Mouse (Mus musculus) bone marrow, adult 2 months (tissue): ENCODE measurements around the gene Ssr4.

ENCODE experiments used
- CTCF ChIP-seq: fragments of 200-500 bp; IDR thresholded peaks from 2 replicates; pipeline ENCODE4 v1.5.1; 2011; ENCODE audit warnings: low read length, control low read depth; ENCODE audit not compliant: control insufficient read depth, insufficient read depth
- POLR2A ChIP-seq: fragments of 200-500 bp; IDR thresholded peaks from 2 replicates; pipeline ENCODE4 v1.6.1; 2011; ENCODE audit warnings: low read depth, mild to moderate bottlenecking, control low read depth, low read length, borderline replicate concordance; ENCODE audit not compliant: control insufficient read depth

- TF ChIP-seq CTCF, result no peak
- TF ChIP-seq POLR2A, result no peak
These were observed 47.7 kb upstream of the Ssr4 start for GRCm38 (mm10) chrX:73739151-73739550.
